Mouse (Mus musculus): ENCODE data around the gene Polr3b. TPM values are rescaled to one million over a fixed set of nuclear protein-coding genes. Genes with fewer than 3 reads are reported as not detected.
A peak's percentile ranks its signal among the peaks of the same experiment; 100 is the strongest.

Polr3b gene
- polyA plus RNA-seq, 1 experiment from 2014 or later: 15.7 TPM

GRCm38 (mm10) chr10:84707752-84708530 lies 85.8 kb downstream of the Polr3b start:
- peak; percentile 18; the same call in 1 of the 2 replicates for ATAC-seq
- H3K9me3 ChIP-seq (ENCODE audit: control insufficient read depth, low read length): no peaks in the 10 kb centered on the region
- H3K36me3 ChIP-seq (ENCODE audit: control insufficient read depth, insufficient read depth): no peaks in the 10 kb centered on the region
- H3K27me3 ChIP-seq (replicated peaks; ENCODE audit: control insufficient read depth, insufficient read depth, low read length): no peaks in the 10 kb centered on the region
- H3K4me1 ChIP-seq (replicated peaks; ENCODE audit: control insufficient read depth, insufficient read depth, low read length): peaks cover 12% of the 10 kb centered on the region
- no peak overlapping the region for H3K4me2 ChIP-seq (ENCODE audit: low read length)
- no peak overlapping the region for H3K9ac ChIP-seq (replicated peaks; ENCODE audit: low read depth, low read length)
- no peak overlapping the region for H3K27ac ChIP-seq (ENCODE audit: low read length)
- H3K4me3 ChIP-seq (replicated peaks; ENCODE audit: low read length): no peak overlapping the region
- WGBS: 9% methylated on average over 14 of the region's 14 CpGs

- Histone ChIP-seq H3K4me2 (ENCODE audit: low read length) (no peak overlapping the region), H3K4me1 (replicated peaks; ENCODE audit: control insufficient read depth, insufficient read depth, low read length) (peaks cover 17% of the 10 kb centered on the region), H3K36me3 (ENCODE audit: control insufficient read depth, insufficient read depth) (peaks cover 2% of the 10 kb centered on the region), H3K27ac (ENCODE audit: low read length) (no peak overlapping the region), H3K27me3 (replicated peaks; ENCODE audit: control insufficient read depth, insufficient read depth, low read length) (no peaks in the 10 kb centered on the region), H3K4me3 (replicated peaks; ENCODE audit: low read length) (no peak overlapping the region), H3K9ac (replicated peaks; ENCODE audit: low read depth, low read length) (no peak overlapping the region), H3K9me3 (ENCODE audit: control insufficient read depth, low read length) (no peaks in the 10 kb centered on the region)
- 0 out of 2 replicates have a peak, but pooled peaks have one; percentile 24 for ATAC-seq
- 22% methylated on average over 4 of the region's 4 CpGs for WGBS
Measured at GRCm38 (mm10) chr10:84710192-84710591, 88.1 kb downstream of the Polr3b start.

- peak; percentile 74 for ATAC-seq
- Histone ChIP-seq H3K4me1 (replicated peaks; ENCODE audit: control insufficient read depth, insufficient read depth, low read length) (peaks cover 17% of the 10 kb centered on the region), H3K4me3 (replicated peaks; ENCODE audit: low read length) (no peak overlapping the region), H3K4me2 (ENCODE audit: low read length) (no peak overlapping the region), H3K9me3 (ENCODE audit: control insufficient read depth, low read length) (no peaks in the 10 kb centered on the region), H3K27ac (ENCODE audit: low read length) (no peak overlapping the region), H3K36me3 (ENCODE audit: control insufficient read depth, insufficient read depth) (peaks cover 2% of the 10 kb centered on the region), H3K9ac (replicated peaks; ENCODE audit: low read depth, low read length) (no peak overlapping the region), H3K27me3 (replicated peaks; ENCODE audit: control insufficient read depth, insufficient read depth, low read length) (no peaks in the 10 kb centered on the region)
- 13% methylated on average over 4 of the region's 4 CpGs for WGBS
Measured at GRCm38 (mm10) chr10:84710827-84711226, 88.7 kb downstream of the Polr3b start.

GRCm38 (mm10) chr10:84711479-84711878 lies 89.4 kb downstream of the Polr3b start:
- Histone ChIP-seq H3K9me3 (ENCODE audit: control insufficient read depth, low read length) (no peaks in the 10 kb centered on the region), H3K36me3 (ENCODE audit: control insufficient read depth, insufficient read depth) (peaks cover 5% of the 10 kb centered on the region), H3K4me2 (ENCODE audit: low read length) (no peak overlapping the region), H3K27me3 (replicated peaks; ENCODE audit: control insufficient read depth, insufficient read depth, low read length) (no peaks in the 10 kb centered on the region), H3K4me3 (replicated peaks; ENCODE audit: low read length) (no peak overlapping the region), H3K9ac (replicated peaks; ENCODE audit: low read depth, low read length) (no peak overlapping the region), H3K27ac (ENCODE audit: low read length) (peak overlapping the region; percentile 63), H3K4me1 (replicated peaks; ENCODE audit: control insufficient read depth, insufficient read depth, low read length) (peaks cover 17% of the 10 kb centered on the region)
- no peak for ATAC-seq
- 77% methylated on average over 8 of the region's 8 CpGs for WGBS

- no peaks in the 10 kb centered on the region for H3K9me3 ChIP-seq (ENCODE audit: control insufficient read depth, low read length)
- no peak overlapping the region for H3K27ac ChIP-seq (ENCODE audit: low read length)
- H3K9ac ChIP-seq (replicated peaks; ENCODE audit: low read depth, low read length): no peak overlapping the region
- H3K4me3 ChIP-seq (replicated peaks; ENCODE audit: low read length): no peak overlapping the region
- no peak overlapping the region for H3K4me2 ChIP-seq (ENCODE audit: low read length)
- ATAC-seq: no peak
- peaks cover 5% of the 10 kb centered on the region for H3K36me3 ChIP-seq (ENCODE audit: control insufficient read depth, insufficient read depth)
- 61% methylated on average over 5 of the region's 5 CpGs for WGBS
- peaks cover 15% of the 10 kb centered on the region for H3K4me1 ChIP-seq (replicated peaks; ENCODE audit: control insufficient read depth, insufficient read depth, low read length)
- no peaks in the 10 kb centered on the region for H3K27me3 ChIP-seq (replicated peaks; ENCODE audit: control insufficient read depth, insufficient read depth, low read length)
Measured at GRCm38 (mm10) chr10:84711940-84712339, 89.8 kb downstream of the Polr3b start.

GRCm38 (mm10) chr10:84712532-84712931 lies 90.4 kb downstream of the Polr3b start:
- ATAC-seq: no peak
- Histone ChIP-seq H3K4me3 (replicated peaks; ENCODE audit: low read length) (no peak overlapping the region), H3K4me2 (ENCODE audit: low read length) (no peak overlapping the region), H3K36me3 (ENCODE audit: control insufficient read depth, insufficient read depth) (peaks cover 5% of the 10 kb centered on the region), H3K9me3 (ENCODE audit: control insufficient read depth, low read length) (no peaks in the 10 kb centered on the region), H3K4me1 (replicated peaks; ENCODE audit: control insufficient read depth, insufficient read depth, low read length) (peaks cover 15% of the 10 kb centered on the region), H3K27me3 (replicated peaks; ENCODE audit: control insufficient read depth, insufficient read depth, low read length) (no peaks in the 10 kb centered on the region), H3K9ac (replicated peaks; ENCODE audit: low read depth, low read length) (no peak overlapping the region), H3K27ac (ENCODE audit: low read length) (no peak overlapping the region; the same call in 1 of the 2 replicates)
- WGBS: 74% methylated on average over 6 of the region's 6 CpGs

GRCm38 (mm10) chr10:84713043-84713442 lies 91.0 kb downstream of the Polr3b start:
- Histone ChIP-seq H3K4me2 (ENCODE audit: low read length) (no peak overlapping the region), H3K36me3 (ENCODE audit: control insufficient read depth, insufficient read depth) (peaks cover 5% of the 10 kb centered on the region), H3K9me3 (ENCODE audit: control insufficient read depth, low read length) (no peaks in the 10 kb centered on the region), H3K27ac (ENCODE audit: low read length) (no peak overlapping the region), H3K9ac (replicated peaks; ENCODE audit: low read depth, low read length) (no peak overlapping the region), H3K4me3 (replicated peaks; ENCODE audit: low read length) (no peak overlapping the region), H3K27me3 (replicated peaks; ENCODE audit: control insufficient read depth, insufficient read depth, low read length) (no peaks in the 10 kb centered on the region), H3K4me1 (replicated peaks; ENCODE audit: control insufficient read depth, insufficient read depth, low read length) (peaks cover 15% of the 10 kb centered on the region)
- 48% methylated on average over 10 of the region's 10 CpGs for WGBS
- no peak for ATAC-seq

GRCm38 (mm10) chr10:84715639-84716038 lies 93.5 kb downstream of the Polr3b start:
- WGBS: 89% methylated on average over 7 of the region's 7 CpGs
- no peak for ATAC-seq

GRCm38 (mm10) chr10:84716581-84716980 lies 94.5 kb downstream of the Polr3b start:
- peaks cover 9% of the 10 kb centered on the region; the same call in 1 of the 2 replicates for H3K4me1 ChIP-seq (replicated peaks; ENCODE audit: control insufficient read depth, insufficient read depth, low read length)
- WGBS: 93% methylated on average over 7 of the region's 7 CpGs
- H3K9me3 ChIP-seq (ENCODE audit: control insufficient read depth, low read length): no peaks in the 10 kb centered on the region
- peaks cover 5% of the 10 kb centered on the region for H3K36me3 ChIP-seq (ENCODE audit: control insufficient read depth, insufficient read depth)
- no peak overlapping the region for H3K4me2 ChIP-seq (ENCODE audit: low read length)
- no peak overlapping the region for H3K4me3 ChIP-seq (replicated peaks; ENCODE audit: low read length)
- ATAC-seq: no peak
- H3K27me3 ChIP-seq (replicated peaks; ENCODE audit: control insufficient read depth, insufficient read depth, low read length): no peaks in the 10 kb centered on the region
- H3K27ac ChIP-seq (ENCODE audit: low read length): no peak overlapping the region
- H3K9ac ChIP-seq (replicated peaks; ENCODE audit: low read depth, low read length): no peak overlapping the region

More at GRCm38 (mm10) chr10:84715639-84716038, 93.5 kb downstream of the Polr3b start:
- Histone ChIP-seq H3K4me1 (replicated peaks; ENCODE audit: control insufficient read depth, insufficient read depth, low read length) (peaks cover 15% of the 10 kb centered on the region), H3K27me3 (replicated peaks; ENCODE audit: control insufficient read depth, insufficient read depth, low read length) (no peaks in the 10 kb centered on the region), H3K4me3 (replicated peaks; ENCODE audit: low read length) (no peak overlapping the region), H3K4me2 (ENCODE audit: low read length) (no peak overlapping the region), H3K27ac (ENCODE audit: low read length) (no peak overlapping the region), H3K9me3 (ENCODE audit: control insufficient read depth, low read length) (no peaks in the 10 kb centered on the region), H3K9ac (replicated peaks; ENCODE audit: low read depth, low read length) (no peak overlapping the region), H3K36me3 (ENCODE audit: control insufficient read depth, insufficient read depth) (peaks cover 5% of the 10 kb centered on the region)
